Mouse (Mus musculus) midbrain, embryonic 11.5 days (tissue): ENCODE data around the gene Prss34. TPM values are rescaled to one million over a fixed set of nuclear protein-coding genes. Genes with fewer than 3 reads are reported as not detected.

Source experiments
- ATAC-seq: fragments of 200-750 bp; cut with Nextera tagmentation; 2 replicates; pipeline ENCODE4 v1.8.0; 2017; ENCODE audit warnings: moderate TSS enrichment, moderate library complexity; ENCODE audit not compliant: low FRiP score
- DNase-seq: peaks from one replicate; pipeline ENCODE4 v3.0.0; 2015; ENCODE audit warnings: low spot score; ENCODE audit errors: missing footprints
- H3K27ac ChIP-seq: fragments of 300-500 bp; sonication (generic); 2 replicates; pipeline ENCODE4 v1.5.1; 2014; ENCODE audit warnings: low read depth, low read length
- H3K27me3 ChIP-seq: fragments of 300-500 bp; sonication (generic); 2 replicates; pipeline ENCODE4 v1.6.1; 2014; ENCODE audit warnings: mild to moderate bottlenecking, low read length, moderate library complexity, mixed read lengths; ENCODE audit not compliant: control insufficient read depth, insufficient read depth
- H3K36me3 ChIP-seq: fragments of 300-500 bp; sonication (generic); 2 replicates; pipeline ENCODE4 v1.6.1; 2014; ENCODE audit warnings: mild to moderate bottlenecking, low read length, moderate library complexity, mixed read lengths; ENCODE audit not compliant: control insufficient read depth, insufficient read depth
- H3K4me1 ChIP-seq: fragments of 300-500 bp; sonication (generic); 2 replicates; pipeline ENCODE4 v1.6.1; 2014; ENCODE audit warnings: low read length; ENCODE audit not compliant: control insufficient read depth, insufficient read depth
- H3K4me2 ChIP-seq: fragments of 300-500 bp; sonication (generic); 2 replicates; pipeline ENCODE4 v1.6.1; 2014; ENCODE audit warnings: mild to moderate bottlenecking, moderate library complexity
- H3K4me3 ChIP-seq: fragments of 300-500 bp; sonication (generic); 2 replicates; pipeline ENCODE4 v1.5.1; 2014; ENCODE audit warnings: low read depth, low read length
- H3K9ac ChIP-seq: fragments of 300-500 bp; sonication (generic); 2 replicates; pipeline ENCODE4 v1.6.1; 2014; ENCODE audit warnings: low read length
- H3K9me3 ChIP-seq: fragments of 300-500 bp; sonication (generic); 2 replicates; pipeline ENCODE4 v1.6.1; 2016; ENCODE audit warnings: low read length; ENCODE audit not compliant: control insufficient read depth
- WGBS: fragments of 180-500 bp; shearing (Covaris S2); extraction: QIAGEN DNeasy Blood & Tissue Kit; methylation state at CpG from one replicate; pipeline ENCODE4 v1.1.7; 2014; 5-methylcytosine and 5-hydroxymethylcytosine counted together
- polyA plus RNA-seq: library from polyadenylated mRNA; unstranded; fragments of >200 nt; fragmentation: Nextera tagmentation; extraction: Ambion mirVana; gene quantifications from 2 replicates; pipeline ENCODE4 v1.2.1, GENCODE M21; 2014

Prss34 gene
- polyA plus RNA-seq, 1 experiment from 2014 or later: not detected

DNA sequence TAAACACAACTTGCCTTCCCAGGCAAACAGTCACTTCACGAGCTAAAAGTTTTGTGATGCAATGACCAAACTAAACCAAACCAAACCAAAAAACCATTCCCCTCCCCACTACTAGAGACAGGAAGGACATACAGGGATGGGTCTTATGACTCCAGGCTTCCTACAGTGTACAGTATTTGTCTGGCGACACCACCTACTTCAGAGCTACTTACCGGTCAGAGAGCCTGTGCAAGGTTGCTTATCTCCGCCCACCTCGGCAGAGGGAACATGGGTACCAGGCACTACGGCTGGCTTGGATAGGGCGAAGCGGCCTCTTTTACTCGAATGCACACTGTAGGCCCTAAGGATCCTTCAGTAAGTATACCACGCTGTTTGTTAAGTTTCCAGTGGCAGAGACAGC is 25.9 kb upstream of the Prss34 start:
- peak overlapping the region; percentile 100 for H3K9ac ChIP-seq
- ATAC-seq (no peak), DNase-seq (peak; percentile 84)
- H3K4me1 ChIP-seq: peaks cover 17% of the 10 kb centered on the region
- H3K4me2 ChIP-seq: peak overlapping the region; percentile 99
- 1% methylated on average over 10 of the region's 10 CpGs for WGBS
- H3K4me3 ChIP-seq: peak overlapping the region; percentile 98
- no peaks in the 10 kb centered on the region for H3K9me3 ChIP-seq
- H3K27me3 ChIP-seq: no peaks in the 10 kb centered on the region
- no peak overlapping the region for H3K27ac ChIP-seq
- H3K36me3 ChIP-seq: peaks cover 12% of the 10 kb centered on the region

DNA sequence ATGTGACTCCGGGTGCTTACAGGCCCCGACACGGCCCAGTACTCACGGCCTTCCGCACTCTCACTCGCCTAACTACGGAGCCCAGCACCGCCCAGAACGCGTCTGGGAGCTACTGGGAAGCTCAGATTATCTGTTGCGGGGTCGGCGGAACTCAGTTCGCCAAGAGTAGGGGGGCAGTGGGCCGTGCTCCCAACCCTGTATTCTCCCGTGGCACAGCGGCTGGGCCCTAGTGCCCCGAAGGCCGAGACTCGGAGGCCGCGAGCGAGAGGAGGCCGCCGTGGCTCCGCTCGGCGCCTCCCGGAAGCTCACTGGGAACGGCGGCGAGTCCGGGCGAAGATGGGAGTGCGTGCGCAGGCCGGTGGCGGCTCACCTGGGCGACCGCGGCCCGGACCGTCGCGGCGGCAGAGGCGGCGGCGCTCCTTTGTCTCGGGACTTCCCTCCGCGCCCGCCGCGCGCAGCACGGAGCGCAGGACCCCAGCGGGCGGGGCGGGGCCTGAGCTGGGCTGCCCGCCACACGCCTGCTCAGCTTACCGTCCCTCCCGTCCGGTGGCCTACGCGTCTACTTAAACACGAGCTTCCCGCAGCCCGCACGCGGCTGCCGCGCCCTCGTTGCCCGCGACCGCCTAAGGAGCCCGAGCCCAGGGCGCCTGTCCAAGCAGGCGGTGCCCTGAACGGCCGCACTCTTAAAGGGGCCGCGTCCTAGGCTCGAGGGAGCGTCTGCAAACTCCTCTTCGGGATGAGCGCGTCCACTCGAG is 25.1 kb upstream of the Prss34 start:
- WGBS: under 1% methylated on average over 72 of the region's 92 CpGs

GRCm38 (mm10) chr17:25273706-25274501 is 24.3 kb upstream of the Prss34 start:
- Histone ChIP-seq H3K27me3 (no peaks in the 10 kb centered on the region), H3K4me3 (peak overlapping the region; percentile 98), H3K27ac (peak overlapping the region; percentile 97), H3K9ac (peak overlapping the region; percentile 100), H3K36me3 (peaks cover 4% of the 10 kb centered on the region), H3K9me3 (no peaks in the 10 kb centered on the region), H3K4me2 (peak overlapping the region; percentile 45), H3K4me1 (peaks cover 17% of the 10 kb centered on the region)
- peak; percentile 89 for ATAC-seq
- 2% methylated on average over 39 of the region's 45 CpGs for WGBS
- peak; percentile 100 for DNase-seq

More for the DNA sequence above, 25.1 kb upstream of the Prss34 start:
- H3K27me3 ChIP-seq: no peaks in the 10 kb centered on the region
- H3K4me2 ChIP-seq: peak overlapping the region; percentile 99
- H3K4me3 ChIP-seq: peak overlapping the region; percentile 98
- H3K27ac ChIP-seq: peak overlapping the region; percentile 97
- peaks cover 10% of the 10 kb centered on the region for H3K36me3 ChIP-seq
- peak; percentile 96 for DNase-seq
- peaks cover 17% of the 10 kb centered on the region for H3K4me1 ChIP-seq
- peak; percentile 90 for ATAC-seq
- H3K9ac ChIP-seq: peak overlapping the region; percentile 100
- no peaks in the 10 kb centered on the region for H3K9me3 ChIP-seq

- no peak for ATAC-seq
- DNase-seq: peak; percentile 62
- WGBS: 88% methylated on average over 9 of the region's 9 CpGs
- no peaks in the 10 kb centered on the region for H3K27me3 ChIP-seq
- H3K4me1 ChIP-seq: peaks cover 17% of the 10 kb centered on the region
- H3K9ac ChIP-seq: peak within 1 kb of the TSS; percentile 100
- no peaks in the 10 kb centered on the region for H3K36me3 ChIP-seq
- peak within 1 kb of the TSS; percentile 98 for H3K4me3 ChIP-seq
- no peaks in the 10 kb centered on the region for H3K9me3 ChIP-seq
- H3K4me2 ChIP-seq: peak within 1 kb of the TSS; percentile 45
- peak within 1 kb of the TSS; percentile 97 for H3K27ac ChIP-seq
Measured at GRCm38 (mm10) chr17:25274571-25275346, 23.4 kb upstream of the Prss34 start, which contains the start of gene Ube2i. Ube2i (minus strand) TSS chr17:25274622.

DNA sequence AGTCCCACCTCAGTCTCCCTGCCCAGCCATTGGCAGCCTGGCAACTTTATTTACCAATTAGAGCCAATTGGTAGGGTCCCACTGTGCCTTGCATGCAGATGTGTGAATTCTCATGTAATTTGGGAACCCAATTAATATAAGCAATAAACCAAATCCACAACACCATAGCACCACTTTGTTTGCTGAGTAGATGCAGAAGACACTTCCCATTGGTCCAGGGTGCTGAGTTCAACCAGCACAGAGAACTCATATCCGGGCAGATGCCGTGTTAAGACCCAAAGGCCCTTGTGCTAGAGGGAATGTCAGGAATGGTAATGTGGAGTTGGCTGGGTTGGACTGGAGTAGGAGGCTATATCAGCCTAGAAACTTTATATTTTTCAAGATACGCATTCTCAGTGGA is 22.4 kb upstream of the Prss34 start:
- H3K27ac ChIP-seq: no peak overlapping the region
- WGBS: 96% methylated on average over 3 of the region's 3 CpGs
- H3K9ac ChIP-seq: no peak overlapping the region
- DNase-seq: peak; percentile 71
- H3K4me2 ChIP-seq: no peak overlapping the region
- H3K27me3 ChIP-seq: no peaks in the 10 kb centered on the region
- no peak for ATAC-seq
- no peaks in the 10 kb centered on the region for H3K9me3 ChIP-seq
- peaks cover 13% of the 10 kb centered on the region for H3K4me1 ChIP-seq
- H3K36me3 ChIP-seq: no peaks in the 10 kb centered on the region
- no peak overlapping the region for H3K4me3 ChIP-seq

- ATAC-seq (no peak), DNase-seq (no peak)
- Histone ChIP-seq H3K27ac (no peak overlapping the region), H3K9me3 (no peaks in the 10 kb centered on the region), H3K36me3 (no peaks in the 10 kb centered on the region), H3K4me1 (no peaks in the 10 kb centered on the region), H3K4me3 (no peak overlapping the region), H3K27me3 (no peaks in the 10 kb centered on the region), H3K4me2 (no peak overlapping the region), H3K9ac (no peak overlapping the region)
- WGBS: 45% methylated on average over 11 of the region's 11 CpGs
Measured at GRCm38 (mm10) chr17:25282133-25282532, 16.1 kb upstream of the Prss34 start.

GRCm38 (mm10) chr17:25285033-25285432 is 13.2 kb upstream of the Prss34 start:
- H3K4me3 ChIP-seq: no peak overlapping the region
- no peaks in the 10 kb centered on the region for H3K27me3 ChIP-seq
- no peaks in the 10 kb centered on the region for H3K36me3 ChIP-seq
- no peak overlapping the region for H3K9ac ChIP-seq
- ATAC-seq (no peak), DNase-seq (peak; percentile 96)
- H3K4me1 ChIP-seq: no peaks in the 10 kb centered on the region
- no peaks in the 10 kb centered on the region for H3K9me3 ChIP-seq
- no peak overlapping the region for H3K4me2 ChIP-seq
- 21% methylated on average over 3 of the region's 3 CpGs for WGBS
- no peak overlapping the region for H3K27ac ChIP-seq

DNA sequence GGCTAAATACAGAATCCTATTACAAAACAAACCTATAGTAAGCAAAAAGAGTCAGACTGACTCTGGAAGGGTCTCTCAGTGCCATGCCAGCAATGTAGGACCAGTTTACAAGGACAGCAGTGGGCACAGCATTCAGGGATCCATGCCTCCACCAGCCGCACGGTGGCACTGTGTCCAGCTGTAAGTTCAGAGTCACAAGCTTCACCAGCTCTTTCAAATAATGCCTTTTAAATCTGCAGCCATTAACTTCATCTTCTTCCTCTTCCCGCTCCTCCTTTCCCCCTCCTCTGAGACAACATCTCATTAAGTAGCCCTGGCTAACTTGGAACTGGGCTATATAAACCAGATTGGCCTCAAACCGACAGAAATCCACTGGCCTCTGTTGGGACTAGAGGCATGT is 9.4 kb upstream of the Prss34 start:
- no peaks in the 10 kb centered on the region for H3K9me3 ChIP-seq
- H3K27me3 ChIP-seq: no peaks in the 10 kb centered on the region
- H3K4me3 ChIP-seq: no peak overlapping the region
- H3K9ac ChIP-seq: no peak overlapping the region
- no peak overlapping the region for H3K4me2 ChIP-seq
- DNase-seq (peak; percentile 91), ATAC-seq (no peak)
- H3K4me1 ChIP-seq: no peaks in the 10 kb centered on the region
- 32% methylated on average over 4 of the region's 4 CpGs for WGBS
- no peak overlapping the region for H3K27ac ChIP-seq
- H3K36me3 ChIP-seq: no peaks in the 10 kb centered on the region
